Mouse (Mus musculus) left cerebral cortex, adult 6 months (tissue): ENCODE data around the gene Gm11168. TPM values are rescaled to one million over a fixed set of nuclear protein-coding genes. Genes with fewer than 3 reads are reported as not detected.

Experiments used
- long read RNA-seq, 2 experiments: library from polyadenylated mRNA; unstranded; transcript quantifications; one replicate each; pipeline ENCODE4 v2.0.0; 2019 to 2020
- polyA plus RNA-seq: library from polyadenylated mRNA; unstranded; fragments of <200 nt; fragmentation: Nextera tagmentation; gene quantifications from 2 replicates; pipeline ENCODE4 v1.2.3, GENCODE M21; 2021

Gene Gm11168
- polyA plus RNA-seq = 0.46 TPM in 1 of 2 replicates, not detected in the other
- long read RNA-seq, experiment 1 = 0 reads
- long read RNA-seq, experiment 2 = 0 reads

DNA sequence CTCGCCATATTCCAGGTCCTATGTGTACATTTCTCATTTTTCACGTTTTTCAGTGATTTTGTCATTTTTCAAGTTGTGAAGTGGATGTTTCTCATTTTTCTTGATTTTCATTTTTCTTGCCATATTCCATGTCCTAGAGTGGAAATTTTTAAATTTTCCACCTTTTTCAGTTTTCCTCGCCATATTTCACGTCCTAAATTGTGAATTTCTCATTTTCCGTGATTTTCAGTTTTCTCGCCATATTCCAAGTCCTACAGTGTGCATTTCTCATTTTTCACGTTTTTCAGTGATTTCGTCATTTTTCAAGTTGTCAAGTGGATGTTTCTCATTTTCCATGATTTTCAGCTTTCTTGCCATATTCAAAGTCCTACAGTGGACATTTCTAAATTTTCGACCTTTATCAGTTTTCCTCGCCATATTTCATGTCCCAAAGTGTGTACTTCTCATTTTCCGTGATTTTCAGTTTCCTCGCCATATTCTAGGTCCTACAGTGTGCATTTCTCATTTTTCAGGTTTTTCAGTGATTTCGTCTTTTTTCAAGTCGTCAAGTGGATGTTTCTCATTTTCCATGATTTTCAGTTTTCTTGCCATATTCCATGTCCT is at the start of gene Gm11168:
Gene Gm11168 (plus strand): TSS at position 553 of the 603 bp plus-strand sequence.

DNA sequence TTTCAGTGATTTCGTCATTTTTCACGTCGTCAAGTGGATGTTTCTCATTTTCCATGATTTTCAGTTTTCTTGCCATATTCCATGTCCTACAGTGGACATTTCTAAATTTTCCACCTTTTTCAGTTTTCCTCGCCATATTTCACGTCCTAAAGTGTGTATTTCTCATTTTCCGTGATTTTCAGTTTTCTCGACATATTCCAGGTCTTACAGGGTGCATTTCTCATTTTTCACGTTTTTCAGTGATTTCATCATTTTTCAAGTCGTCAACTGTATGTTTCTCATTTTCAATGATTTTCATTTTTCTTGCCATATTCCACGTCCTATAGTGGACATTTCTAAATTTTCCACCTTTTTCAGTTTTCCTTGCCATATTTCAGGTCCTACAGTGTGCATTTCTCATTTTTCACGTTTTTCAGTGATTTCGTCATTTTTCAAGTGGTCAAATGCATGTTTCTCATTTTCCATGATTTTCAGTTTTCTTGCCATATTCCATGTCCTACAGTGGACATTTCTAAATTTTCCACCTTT is 2.6 kb upstream of the Gm11168 start, which contains the start of gene Gm10722:
Gene Gm10722 (plus strand): TSS at position 478 of the 528 bp plus-strand sequence.

DNA sequence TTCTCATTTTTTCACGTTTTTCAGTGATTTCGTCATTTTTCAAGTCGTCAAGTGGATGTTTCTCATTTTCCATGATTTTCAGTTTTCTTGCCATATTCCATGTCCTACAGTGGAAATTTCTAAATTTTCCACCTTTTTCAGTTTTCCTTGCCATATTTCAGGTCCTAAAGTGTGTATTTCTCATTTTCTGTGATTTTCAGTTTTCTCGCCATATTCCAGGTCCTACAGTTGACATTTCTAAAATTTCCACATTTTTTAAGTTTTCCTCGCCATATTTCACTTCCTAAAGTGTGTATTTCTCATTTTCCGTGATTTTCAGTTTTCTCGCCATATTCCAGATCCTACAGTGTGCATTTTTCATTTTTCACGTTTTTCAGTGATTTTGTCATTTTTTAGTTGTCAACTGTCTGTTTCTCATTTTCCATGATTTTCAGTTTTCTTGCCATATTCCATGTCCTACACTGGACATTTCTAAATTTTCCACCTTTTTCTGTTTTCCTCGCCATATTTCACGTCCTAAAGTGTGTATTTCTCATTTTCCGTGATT is 9.7 kb downstream of the Gm11168 start, which contains the start of gene Gm10721:
Gene Gm10721 (plus strand): TSS at position 408 of the 547 bp plus-strand sequence.

GRCm38 (mm10) chr9:3015354-3015753 is 12.2 kb downstream of the Gm11168 start, which contains the start of gene Gm10720:
Gm10720 (plus strand) TSS chr9:3015654.

GRCm38 (mm10) chr9:3017108-3017507 is 14.0 kb downstream of the Gm11168 start, which contains the start of gene Gm10719:
Gm10719 (plus strand) TSS chr9:3017408.

DNA sequence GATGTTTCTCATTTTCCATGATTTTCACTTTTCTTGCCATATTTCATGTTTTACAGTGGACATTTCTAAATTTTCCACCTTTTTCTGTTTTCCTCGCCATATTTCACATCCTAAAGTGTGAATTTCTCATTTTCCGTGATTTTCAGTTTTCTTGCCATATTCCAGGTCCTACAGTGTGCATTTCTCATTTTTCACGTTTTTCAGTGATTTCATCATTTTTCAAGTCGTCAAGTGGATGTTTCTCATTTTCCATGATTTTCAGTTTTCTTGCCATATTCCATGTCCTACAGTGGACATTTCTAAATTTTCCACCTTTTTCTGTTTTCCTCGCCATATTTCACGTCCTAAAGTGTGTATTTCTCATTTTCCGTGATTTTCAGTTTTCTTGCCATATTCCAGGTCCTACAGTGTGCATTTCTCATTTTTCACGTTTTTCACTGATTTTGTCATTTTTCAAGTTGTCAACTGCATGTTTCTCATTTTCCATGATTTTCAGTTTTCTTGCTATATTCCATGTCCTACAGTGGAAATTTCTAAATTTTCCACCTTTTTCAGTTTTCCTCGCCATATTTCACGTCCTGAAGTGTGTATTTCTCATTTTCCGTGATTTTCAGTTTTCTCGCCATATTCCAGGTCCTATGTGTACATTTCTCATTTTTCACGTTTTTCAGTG is 20.3 kb downstream of the Gm11168 start, which contains the start of gene Gm10718:
Gene Gm10718 (plus strand): TSS at position 236 of the 673 bp plus-strand sequence.

DNA sequence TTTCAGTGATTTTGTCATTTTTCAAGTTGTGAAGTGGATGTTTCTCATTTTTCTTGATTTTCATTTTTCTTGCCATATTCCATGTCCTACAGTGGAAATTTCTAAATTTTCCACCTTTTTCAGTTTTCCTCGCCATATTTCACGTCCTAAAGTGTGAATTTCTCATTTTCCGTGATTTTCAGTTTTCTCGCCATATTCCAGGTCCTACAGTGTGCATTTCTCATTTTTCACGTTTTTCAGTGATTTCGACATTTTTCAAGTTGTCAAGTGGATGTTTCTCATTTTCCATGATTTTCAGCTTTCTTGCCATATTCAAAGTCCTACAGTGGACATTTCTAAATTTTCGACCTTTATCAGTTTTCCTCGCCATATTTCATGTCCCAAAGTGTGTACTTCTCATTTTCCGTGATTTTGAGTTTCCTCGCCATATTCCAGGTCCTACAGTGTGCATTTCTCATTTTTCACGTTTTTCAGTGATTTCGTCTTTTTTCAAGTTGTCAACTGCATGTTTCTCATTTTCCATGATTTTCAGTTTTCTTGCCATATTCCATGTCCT is 21.8 kb downstream of the Gm11168 start, which contains the start of gene Gm10717:
Gene Gm10717 (plus strand): TSS at position 506 of the 556 bp plus-strand sequence.

DNA sequence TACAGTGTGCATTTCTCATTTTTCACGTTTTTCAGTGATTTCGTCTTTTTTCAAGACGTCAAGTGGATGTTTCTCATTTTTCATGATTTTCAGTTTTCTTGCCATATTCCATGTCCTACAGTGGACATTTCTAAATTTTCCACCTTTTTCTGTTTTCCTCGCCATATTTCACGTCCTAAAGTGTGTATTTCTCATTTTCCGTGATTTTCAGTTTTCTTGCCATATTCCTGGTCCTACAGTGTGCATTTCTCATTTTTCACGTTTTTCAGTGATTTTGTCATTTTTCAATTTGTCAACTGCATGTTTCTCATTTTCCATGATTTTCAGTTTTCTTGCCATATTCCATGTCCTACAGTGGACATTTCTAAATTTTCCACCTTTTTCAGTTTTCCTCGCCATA is 31.2 kb downstream of the Gm11168 start, which contains the start of gene Gm17535:
Gene Gm17535 (plus strand): TSS at position 301 of the 400 bp plus-strand sequence.

DNA sequence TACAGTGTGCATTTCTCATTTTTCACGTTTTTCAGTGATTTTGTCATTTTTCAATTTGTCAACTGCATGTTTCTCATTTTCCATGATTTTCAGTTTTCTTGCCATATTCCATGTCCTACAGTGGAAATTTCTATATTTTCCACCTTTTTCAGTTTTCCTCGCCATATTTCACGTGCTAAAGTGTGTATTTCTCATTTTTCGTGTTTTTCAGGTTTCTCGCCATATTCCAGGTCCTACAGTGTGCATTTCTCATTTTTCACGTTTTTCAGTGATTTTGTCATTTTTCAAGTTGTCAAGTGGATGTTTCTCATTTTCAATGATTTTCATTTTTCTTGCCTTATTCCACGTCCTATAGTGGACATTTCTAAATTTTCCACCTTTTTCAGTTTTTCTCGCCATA is 33.4 kb downstream of the Gm11168 start, which contains the start of gene Gm10715:
Gene Gm10715 (plus strand): TSS at position 301 of the 400 bp plus-strand sequence.

Other genes starting within 250 kb of the Gm11168 start
- gene Gm10722, start 2.4 kb upstream of the Gm11168 start, polyA plus RNA-seq = 0.40 TPM in 1 of 2 replicates, not detected in the other
- gene Gm10721, start 9.8 kb downstream of the Gm11168 start, polyA plus RNA-seq = 0.49 TPM in 1 of 2 replicates, not detected in the other
- not detected in 2 replicates for gene Gm10720, start 12.3 kb downstream of the Gm11168 start, polyA plus RNA-seq
- 2.3 TPM in 1 of 2 replicates, not detected in the other for gene Gm10719, start 14.1 kb downstream of the Gm11168 start, polyA plus RNA-seq
- 2.1 TPM in 1 of 2 replicates, not detected in the other for gene Gm10718, start 20.2 kb downstream of the Gm11168 start, polyA plus RNA-seq
- 2.4 TPM in 1 of 2 replicates, not detected in the other for gene Gm10717, start 22.1 kb downstream of the Gm11168 start, polyA plus RNA-seq
- not detected in 2 replicates for gene Gm17535, start 31.3 kb downstream of the Gm11168 start, polyA plus RNA-seq
- not detected in 2 replicates for gene Gm10715, start 33.5 kb downstream of the Gm11168 start, polyA plus RNA-seq